12 mouse cellular contexts compared by ENCODE assay signal in genomic region chr1:63902391-63902790, GRCm38 (mm10).
DNase-seq lines count a peak whose midpoint lies in the region; ATAC-seq and TF ChIP-seq lines count a peak whose summit lies in the region.
"Had no signal": no experiment of that assay in that cellular context is flagged by ENCODE, and none has a peak within 500 bp of the region (broad histone marks: within the 10 kb centered on the region; RNA-seq: fewer than 3 reads in every experiment).

No protein-coding gene starts in this region.

- H3K9me3 ChIP-seq in limb, embryonic 14.5 days (ENCODE audit: control insufficient read depth, low read length): no peaks in the 10 kb centered on the region
- no peaks in the 10 kb centered on the region for H3K9me3 ChIP-seq in limb, embryonic 10.5 days (replicated peaks)
- no peaks in the 10 kb centered on the region for H3K9me3 ChIP-seq in heart, embryonic 16.5 days (replicated peaks; ENCODE audit: control insufficient read depth, low read length)
- H3K9me3 ChIP-seq: forebrain, embryonic 12.5 days; limb, embryonic 13.5 days had no signal

- peak; percentile 12 for DNase-seq in limb, embryonic 14.5 days (ENCODE audit: low spot score)
- no peak for DNase-seq in limb, embryonic 10.5 days (ENCODE audit: low spot score)
- peak; percentile 74 for DNase-seq in adrenal gland, adult 8-10 months
- DNase-seq in kidney, postnatal 36 days: peak; percentile 41 to 51
- DNase-seq in spleen, postnatal 14 days (ENCODE audit: low spot score in 2 of 2): no peak
- no peak for DNase-seq in layer of hippocampus, adult 11-12 months (ENCODE audit: low spot score)
- DNase-seq: embryo, embryonic 11 days had no signal

- no peak overlapping the region for H3K27ac ChIP-seq in limb, embryonic 14.5 days (replicated peaks; ENCODE audit: low read depth, low read length)
- no peak overlapping the region for H3K27ac ChIP-seq in limb, embryonic 10.5 days
- H3K27ac ChIP-seq in heart, embryonic 16.5 days (ENCODE audit: low read length): peak overlapping the region; percentile 48
- H3K27ac ChIP-seq: forebrain, embryonic 12.5 days; layer of hippocampus, adult 2 months; limb, embryonic 13.5 days had no signal

- H3K27me3 ChIP-seq in limb, embryonic 14.5 days (ENCODE audit: control insufficient read depth, insufficient read depth, low read length): no peaks in the 10 kb centered on the region
- H3K27me3 ChIP-seq in limb, embryonic 10.5 days (ENCODE audit: low read depth, poor library complexity, severe bottlenecking): no peaks in the 10 kb centered on the region
- no peaks in the 10 kb centered on the region for H3K27me3 ChIP-seq in heart, embryonic 16.5 days (ENCODE audit: control insufficient read depth, insufficient read depth, low read length)
- H3K27me3 ChIP-seq: forebrain, embryonic 12.5 days; limb, embryonic 13.5 days had no signal

- H3K4me2 ChIP-seq in limb, embryonic 14.5 days (replicated peaks; ENCODE audit: low read depth, low read length, severe bottlenecking): no peak overlapping the region
- H3K4me2 ChIP-seq in heart, embryonic 16.5 days (ENCODE audit: low read depth, low read length): no peak overlapping the region
- H3K4me2 ChIP-seq: forebrain, embryonic 12.5 days; limb, embryonic 13.5 days had no signal

- no peak for ATAC-seq in limb, embryonic 14.5 days (ENCODE audit: low FRiP score, low read depth)
- ATAC-seq in heart, embryonic 16.5 days (replicated peaks; ENCODE audit: extremely low read depth, insufficient read depth, low FRiP score): peak; percentile 49; the same call in 1 of the 2 replicates

- no peak for TF ChIP-seq POLR2A in limb, embryonic 14.5 days (IDR thresholded peaks at IDR 0.05; ENCODE audit: borderline replicate concordance, extremely low read depth, insufficient read depth, insufficient read length)

- 67% methylated on average over 1 of the region's 1 CpGs for WGBS in limb, embryonic 14.5 days
- 83% methylated on average over 1 of the region's 1 CpGs for WGBS in limb, embryonic 10.5 days
- WGBS in heart, embryonic 16.5 days: 20% methylated on average over 1 of the region's 1 CpGs

- no peak overlapping the region for H3K4me3 ChIP-seq in limb, embryonic 14.5 days (replicated peaks; ENCODE audit: low read length)
- no peak overlapping the region for H3K4me3 ChIP-seq in limb, embryonic 10.5 days
- no peak overlapping the region for H3K4me3 ChIP-seq in heart, embryonic 16.5 days (ENCODE audit: low read length)
- H3K4me3 ChIP-seq: forebrain, embryonic 12.5 days; layer of hippocampus, adult 2 months; limb, embryonic 13.5 days; myocyte had no signal

- no peak overlapping the region for H3K9ac ChIP-seq in limb, embryonic 14.5 days (ENCODE audit: low read depth, low read length, severe bottlenecking)
- H3K9ac ChIP-seq in heart, embryonic 16.5 days (ENCODE audit: low read length): no peak overlapping the region
- H3K9ac ChIP-seq: forebrain, embryonic 12.5 days; limb, embryonic 13.5 days had no signal

- no peaks in the 10 kb centered on the region for H3K4me1 ChIP-seq in limb, embryonic 14.5 days (ENCODE audit: control insufficient read depth, insufficient read depth, low read length)
- no peaks in the 10 kb centered on the region for H3K4me1 ChIP-seq in limb, embryonic 10.5 days
- H3K4me1 ChIP-seq in heart, embryonic 16.5 days (ENCODE audit: control insufficient read depth, insufficient read depth, low read length): peaks cover 18% of the 10 kb centered on the region
- H3K4me1 ChIP-seq: limb, embryonic 13.5 days had no signal

- H3K36me3 ChIP-seq in limb, embryonic 14.5 days (ENCODE audit: control insufficient read depth, insufficient read depth, low read length): no peaks in the 10 kb centered on the region
- H3K36me3 ChIP-seq in limb, embryonic 10.5 days: no peaks in the 10 kb centered on the region
- no peaks in the 10 kb centered on the region for H3K36me3 ChIP-seq in heart, embryonic 16.5 days (ENCODE audit: control insufficient read depth, insufficient read depth)
- H3K36me3 ChIP-seq: forebrain, embryonic 12.5 days; limb, embryonic 13.5 days had no signal

Comparison
In these comparisons a context has a peak if more than half of its experiments do, and no peak if none do; other contexts are left out.
1. DNase-seq: peak in limb, embryonic 14.5 days (single experiment), adrenal gland, adult 8-10 months (single experiment) and kidney, postnatal 36 days (2 of 2); none in limb, embryonic 10.5 days (single experiment), spleen, postnatal 14 days (0 of 2) and layer of hippocampus, adult 11-12 months (single experiment).